Mouse (Mus musculus) C2C12 (cell line): ENCODE data around the gene Phf20. TPM values are rescaled to one million over a fixed set of nuclear protein-coding genes. Genes with fewer than 3 reads are reported as not detected.
A peak's percentile ranks its signal among the peaks of the same experiment; 100 is the strongest.
"Not testable (repeated sequence)": the region's sequence is repeated elsewhere in the genome, so short reads cannot be mapped to it uniquely, and the experiment has no call there.

Experiments
- H3K27me3 ChIP-seq: one replicate; pipeline ENCODE4 v1.6.1; 2011; ENCODE audit not compliant: control insufficient read depth, insufficient read depth, insufficient read length
- H3K36me3 ChIP-seq: one replicate; pipeline ENCODE4 v1.6.1; 2011; ENCODE audit not compliant: control insufficient read depth, insufficient read depth
- H3K4me3 ChIP-seq: one replicate; pipeline ENCODE4 v1.5.1; 2011; ENCODE audit warnings: mild to moderate bottlenecking, control low read depth; ENCODE audit not compliant: poor library complexity, insufficient read depth, severe bottlenecking
- H3K79me2 ChIP-seq: one replicate; pipeline ENCODE4 v1.6.1; 2011; ENCODE audit not compliant: control insufficient read depth, insufficient read depth
- H3K79me3 ChIP-seq: one replicate; pipeline ENCODE4 v1.6.1; 2011; ENCODE audit warnings: low read depth, control low read depth
- H3ac ChIP-seq: one replicate; pipeline ENCODE3; 2011; ENCODE audit warnings: low read depth; ENCODE audit not compliant: control insufficient read depth, insufficient read length
- CEBPB ChIP-seq: IDR thresholded peaks from one replicate; pipeline ENCODE4 v1.6.1; 2011; ENCODE audit warnings: low read depth, mild to moderate bottlenecking, control low read depth, moderate library complexity
- CTCF ChIP-seq: IDR thresholded peaks from one replicate; pipeline ENCODE4 v1.5.1; 2011; ENCODE audit not compliant: control insufficient read depth, insufficient read depth, insufficient read length
- FOSL1 ChIP-seq: IDR thresholded peaks from one replicate; pipeline ENCODE4 v1.8.0; 2011; ENCODE audit warnings: mild to moderate bottlenecking, low read length; ENCODE audit not compliant: poor library complexity, insufficient read depth, severe bottlenecking
- MAX ChIP-seq: IDR thresholded peaks from one replicate; pipeline ENCODE4 v1.6.1; 2011; ENCODE audit warnings: mild to moderate bottlenecking, control low read depth
- MYOD1 ChIP-seq: IDR thresholded peaks from one replicate; pipeline ENCODE4 v1.6.1; 2011; ENCODE audit warnings: low read depth; ENCODE audit not compliant: control insufficient read depth, insufficient read length
- MYOG ChIP-seq: IDR thresholded peaks from one replicate; pipeline ENCODE4 v1.6.1; 2011; ENCODE audit not compliant: control insufficient read depth, insufficient read length; ENCODE audit errors: extremely low read depth
- USF1 ChIP-seq: IDR thresholded peaks from one replicate; pipeline ENCODE4 v1.6.1; 2011; ENCODE audit warnings: low read depth, mild to moderate bottlenecking, control low read depth, moderate library complexity
- polyA plus RNA-seq: library from polyadenylated mRNA; unstranded; fragments of >200 nt; fragmentation: generic; extraction: Trizol; gene quantifications from one replicate; pipeline ENCODE4 v1.2.1, GENCODE M21; 2012; ENCODE audit warnings: missing spikeins

Phf20 gene
- polyA plus RNA-seq, 1 experiment: 18.1 TPM

DNA sequence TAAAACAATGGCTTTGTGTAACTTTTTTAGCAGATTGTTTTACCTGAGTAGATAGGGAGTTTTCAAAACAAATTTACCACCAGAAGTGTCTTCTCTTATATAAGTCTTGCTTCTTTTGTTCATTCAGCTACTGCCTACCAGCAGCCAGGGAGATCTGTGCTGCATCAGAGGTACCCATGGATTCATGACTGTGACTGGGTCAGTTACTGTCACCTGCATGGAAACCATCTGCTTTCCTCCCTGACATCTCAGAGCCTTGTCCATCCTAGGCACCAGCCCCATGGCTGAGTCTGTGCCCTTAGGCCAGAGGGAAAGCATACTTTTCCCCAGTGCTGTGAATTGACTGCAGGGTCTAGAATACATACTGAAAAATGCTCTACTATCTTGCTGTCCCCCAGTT is 35.1 kb downstream of the Phf20 start:
- Histone ChIP-seq H3ac (no peak overlapping the region), H3K79me3 (peaks cover 71% of the 10 kb centered on the region), H3K79me2 (peaks cover 95% of the 10 kb centered on the region), H3K4me3 (no peak overlapping the region), H3K27me3 (no peaks in the 10 kb centered on the region), H3K36me3 (peaks cover 31% of the 10 kb centered on the region)
- TF ChIP-seq USF1 (no peak), CTCF (no peak), FOSL1 (no peak), MAX (no peak), MYOG (no peak), CEBPB (no peak), MYOD1 (no peak)

DNA sequence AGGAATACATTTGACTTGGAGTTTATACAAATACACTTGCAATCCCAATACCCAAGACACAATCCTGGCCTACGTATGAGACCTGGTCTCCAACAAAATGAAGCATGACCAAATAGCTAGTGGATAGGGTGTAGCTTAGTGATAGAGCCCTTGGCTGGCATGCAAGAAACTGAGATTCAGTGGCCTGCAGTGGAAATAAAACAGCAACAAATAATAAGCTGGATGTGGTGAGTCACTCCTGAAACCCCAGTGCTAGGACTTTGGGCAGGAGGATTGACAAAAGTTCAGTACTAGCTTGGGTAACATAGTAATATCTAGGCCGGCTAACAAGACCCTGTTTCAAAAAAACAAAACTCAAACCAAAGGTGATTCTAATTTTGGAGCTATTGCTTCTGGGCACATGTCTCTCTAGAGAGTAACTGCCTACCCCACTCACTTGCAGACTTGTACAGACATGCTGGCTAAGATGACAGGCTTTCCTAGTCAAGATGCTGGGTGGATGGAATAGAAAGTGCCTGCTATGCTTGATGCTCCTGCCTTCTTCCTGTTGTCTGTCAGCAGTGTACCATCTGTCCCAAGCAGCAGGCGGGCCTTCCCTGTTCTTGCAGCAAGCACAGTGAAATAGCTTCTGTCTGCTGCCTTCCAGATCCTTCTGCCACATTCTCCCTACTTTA is 37.1 kb downstream of the Phf20 start:
- no peak for TF ChIP-seq MYOD1
- TF ChIP-seq MYOG: no peak
- no peak for TF ChIP-seq USF1
- TF ChIP-seq CEBPB: no peak
- TF ChIP-seq FOSL1: no peak
- no peak for TF ChIP-seq CTCF
- no peak for TF ChIP-seq MAX
- Histone ChIP-seq H3K79me3 (peaks cover 61% of the 10 kb centered on the region), H3K27me3 (no peaks in the 10 kb centered on the region), H3ac (no peak overlapping the region), H3K4me3 (no peak overlapping the region), H3K36me3 (peaks cover 29% of the 10 kb centered on the region), H3K79me2 (peaks cover 94% of the 10 kb centered on the region)

DNA sequence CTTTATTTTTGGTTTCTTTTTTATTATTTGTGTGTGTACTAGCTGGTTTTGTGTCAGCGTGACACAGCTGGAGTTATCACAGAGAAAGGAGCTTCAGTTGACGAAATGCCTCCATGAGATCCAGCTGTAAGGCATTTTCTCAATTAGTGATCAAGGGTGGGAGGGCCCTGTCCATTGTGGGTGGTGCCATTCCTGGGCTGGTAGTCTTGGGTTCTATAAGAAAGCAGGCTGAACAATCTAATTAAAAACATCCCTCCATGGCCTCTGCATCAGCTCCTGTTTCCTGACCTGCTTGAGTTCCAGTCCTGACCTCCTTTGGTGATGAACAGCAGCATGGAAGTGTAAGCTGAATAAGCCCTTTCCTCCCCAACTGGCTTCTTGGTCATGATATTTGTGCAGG is 37.8 kb downstream of the Phf20 start:
- peaks cover 29% of the 10 kb centered on the region for H3K36me3 ChIP-seq
- not testable (repeated sequence) for H3K4me3 ChIP-seq

DNA sequence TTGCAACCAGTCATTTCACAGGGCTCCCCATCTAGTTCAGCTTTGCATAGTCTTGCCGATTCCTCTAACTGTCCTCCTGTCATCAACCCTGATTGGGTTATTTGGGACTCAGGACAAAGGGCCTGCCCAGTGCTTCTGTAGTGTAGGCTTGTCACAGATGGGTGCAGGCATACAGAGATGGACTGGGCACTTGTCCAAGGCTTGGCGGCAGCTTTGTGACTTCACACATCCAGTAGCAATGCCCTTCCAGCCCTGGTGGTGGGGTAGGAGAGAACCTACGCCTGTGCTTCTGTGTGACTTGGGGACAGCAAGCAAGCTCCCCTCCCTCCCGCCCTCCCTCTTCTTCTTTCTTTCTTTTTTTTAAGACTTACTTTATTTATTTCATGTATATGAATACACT is 39.6 kb downstream of the Phf20 start:
- H3K36me3 ChIP-seq: peaks cover 23% of the 10 kb centered on the region
- H3ac ChIP-seq: no peak overlapping the region
- H3K79me3 ChIP-seq: peaks cover 48% of the 10 kb centered on the region
- no peak overlapping the region for H3K4me3 ChIP-seq
- TF ChIP-seq MYOG (no peak), MYOD1 (no peak), CEBPB (no peak), CTCF (no peak), USF1 (no peak)
- peaks cover 83% of the 10 kb centered on the region for H3K79me2 ChIP-seq
- no peaks in the 10 kb centered on the region for H3K27me3 ChIP-seq

More for the DNA sequence above, 37.8 kb downstream of the Phf20 start:
- H3K27me3 ChIP-seq, H3ac ChIP-seq: not testable (repeated sequence)
- H3K79me3 ChIP-seq: peaks cover 58% of the 10 kb centered on the region
- H3K79me2 ChIP-seq: peaks cover 92% of the 10 kb centered on the region

DNA sequence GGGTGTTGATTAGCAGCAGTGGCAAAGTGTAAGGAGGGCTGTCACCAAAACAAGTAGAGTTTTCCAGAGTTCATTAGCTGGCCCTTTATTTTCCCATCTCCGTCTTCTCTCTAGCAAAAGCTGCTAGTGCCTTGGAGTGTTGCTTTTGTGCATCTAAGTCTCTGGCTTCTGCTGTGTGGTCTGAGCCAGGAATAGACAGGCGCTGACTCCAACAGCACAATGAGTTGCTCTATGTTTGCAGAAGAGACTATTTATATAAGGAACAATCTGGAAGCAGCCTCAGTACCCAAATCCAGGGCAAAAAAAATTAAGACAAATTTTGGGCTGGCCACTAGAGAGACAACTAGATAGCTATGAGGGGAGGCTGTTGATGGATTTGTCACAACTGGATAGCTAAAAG is 45.4 kb downstream of the Phf20 start:
- Histone ChIP-seq H3K36me3 (peaks cover 19% of the 10 kb centered on the region), H3ac (no peak overlapping the region), H3K79me2 (peaks cover 84% of the 10 kb centered on the region), H3K27me3 (no peaks in the 10 kb centered on the region), H3K4me3 (no peak overlapping the region), H3K79me3 (peaks cover 41% of the 10 kb centered on the region)
- TF ChIP-seq FOSL1 (no peak), MYOD1 (no peak), CEBPB (no peak), CTCF (no peak), MYOG (no peak), USF1 (no peak), MAX (no peak)

DNA sequence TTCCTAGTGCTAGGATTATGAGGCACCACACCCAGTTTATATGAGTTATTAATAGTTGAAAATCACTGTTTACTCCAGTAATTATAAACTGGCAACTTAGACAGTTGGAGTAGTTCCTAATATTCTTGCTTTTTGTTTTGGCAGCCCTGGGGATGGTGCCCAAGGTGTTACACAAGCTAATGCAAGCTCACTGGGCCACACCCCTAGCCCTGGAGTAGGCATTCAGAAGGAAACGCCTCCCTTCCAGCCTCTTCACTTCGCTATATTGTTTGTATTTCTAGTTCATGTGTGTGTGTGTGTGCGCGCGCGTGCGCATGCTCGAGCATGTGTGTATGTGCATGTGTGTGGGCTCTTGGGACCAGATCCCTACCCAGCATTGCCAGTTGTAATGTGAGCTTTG is 46.7 kb downstream of the Phf20 start:
- peaks cover 34% of the 10 kb centered on the region for H3K79me3 ChIP-seq
- H3K36me3 ChIP-seq: peaks cover 12% of the 10 kb centered on the region
- H3K27me3 ChIP-seq: no peaks in the 10 kb centered on the region
- peaks cover 84% of the 10 kb centered on the region for H3K79me2 ChIP-seq
- TF ChIP-seq CEBPB (no peak), CTCF (no peak), FOSL1 (no peak), MYOG (no peak), USF1 (no peak), MAX (no peak)
- H3K4me3 ChIP-seq: no peak overlapping the region
- no peak overlapping the region for H3ac ChIP-seq

DNA sequence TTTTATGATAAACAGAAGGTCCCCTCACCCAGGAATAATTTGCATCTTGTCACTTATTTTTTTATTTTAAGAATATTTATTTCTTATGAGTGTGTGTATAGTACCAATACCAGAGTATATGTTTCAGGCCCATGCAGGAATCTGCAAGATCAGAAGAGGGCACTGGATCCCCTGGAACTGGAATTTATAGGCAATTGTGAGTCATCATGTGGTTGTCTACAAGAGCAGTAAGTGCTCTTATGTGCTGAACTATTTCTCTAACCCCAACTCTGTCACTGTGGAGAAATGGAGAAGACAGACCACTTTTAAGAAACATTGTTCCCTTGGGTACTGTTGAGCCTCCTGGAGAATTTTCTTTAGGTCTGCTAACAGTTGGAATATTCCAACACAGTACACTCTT is 51.3 kb downstream of the Phf20 start:
- no peak for TF ChIP-seq CEBPB
- TF ChIP-seq CTCF: no peak
- no peak for TF ChIP-seq MAX
- no peak for TF ChIP-seq MYOD1
- TF ChIP-seq FOSL1: peak; percentile 55

More for the DNA sequence above, 51.3 kb downstream of the Phf20 start:
- Histone ChIP-seq H3K36me3 (peaks cover 22% of the 10 kb centered on the region), H3ac (no peak overlapping the region), H3K79me2 (peaks cover 83% of the 10 kb centered on the region), H3K4me3 (no peak overlapping the region), H3K27me3 (no peaks in the 10 kb centered on the region), H3K79me3 (peaks cover 44% of the 10 kb centered on the region)
